Mouse (Mus musculus) olfactory bulb, adult 2 months (tissue): ENCODE results near the gene Gart.

Source experiments
- CTCF ChIP-seq: fragments of 200-500 bp; IDR thresholded peaks from 2 replicates; pipeline ENCODE4 v1.5.1; 2012; ENCODE audit warnings: low read depth, mild to moderate bottlenecking, low read length, moderate library complexity; ENCODE audit not compliant: insufficient read depth
- POLR2A ChIP-seq: fragments of 200-500 bp; IDR thresholded peaks from 2 replicates; pipeline ENCODE4 v1.6.1; 2012; ENCODE audit warnings: mild to moderate bottlenecking, low read depth, low read length, moderate library complexity; ENCODE audit not compliant: insufficient read depth

- TF ChIP-seq CTCF: no peak
- no peak for TF ChIP-seq POLR2A
Observed at GRCm38 (mm10) chr16:91663795-91664194, 17.0 kb upstream of the Gart start.
